Mouse (Mus musculus) bone marrow, adult 2 months (tissue): ENCODE measurements around the gene Slc25a33.

Experiments used
- CTCF ChIP-seq: fragments of 200-500 bp; IDR thresholded peaks from 2 replicates; pipeline ENCODE4 v1.5.1; 2011; ENCODE audit warnings: low read length, control low read depth; ENCODE audit not compliant: control insufficient read depth, insufficient read depth
- POLR2A ChIP-seq: fragments of 200-500 bp; IDR thresholded peaks from 2 replicates; pipeline ENCODE4 v1.6.1; 2011; ENCODE audit warnings: low read depth, mild to moderate bottlenecking, control low read depth, low read length, borderline replicate concordance; ENCODE audit not compliant: control insufficient read depth

DNA sequence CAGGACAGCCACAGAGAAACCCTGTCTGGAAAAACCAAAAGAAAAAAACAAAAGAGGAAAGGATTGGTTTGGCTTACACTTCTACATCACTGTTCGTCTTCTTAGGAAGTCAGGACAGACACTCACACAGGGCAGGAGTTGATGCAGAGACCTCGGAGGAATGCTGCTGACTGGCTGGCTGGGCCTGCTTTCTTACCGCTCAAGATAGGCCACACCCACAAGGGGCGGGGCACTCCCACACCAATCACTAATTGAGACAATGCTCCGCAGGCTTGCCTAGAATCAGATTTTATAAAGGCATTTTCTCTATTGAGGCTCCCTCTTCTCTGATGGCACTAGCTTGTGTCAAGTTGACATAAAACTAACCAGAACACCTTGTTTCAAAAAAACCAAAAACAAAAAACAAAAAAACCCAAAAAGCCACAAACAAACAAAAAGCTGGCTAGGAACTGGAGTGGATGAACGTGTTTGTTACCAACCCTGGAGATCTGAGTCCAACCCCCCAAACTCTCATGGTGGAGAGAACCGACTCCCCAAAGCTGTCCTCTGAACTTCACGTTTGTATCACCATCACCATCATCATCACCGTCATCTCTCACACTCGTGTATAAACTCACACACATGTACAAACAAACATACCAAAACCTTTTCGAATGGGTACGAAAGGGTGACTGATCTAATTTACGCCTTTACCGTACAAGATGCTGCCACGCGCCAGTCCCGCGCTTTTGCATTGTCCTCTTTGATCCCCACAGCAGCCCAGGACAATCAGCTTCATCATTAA is 72.5 kb downstream of the Slc25a33 start:
- TF ChIP-seq CTCF: no peak
- TF ChIP-seq POLR2A: peak; percentile 62
